Mouse (Mus musculus) midbrain, embryonic 14.5 days (tissue): ENCODE measurements around the gene Palld. TPM values are rescaled to one million over a fixed set of nuclear protein-coding genes. Genes with fewer than 3 reads are reported as not detected.
A peak's percentile ranks its signal among the peaks of the same experiment; 100 is the strongest.

Experiments used
- ATAC-seq: fragments of 200-750 bp; cut with Nextera tagmentation; 2 replicates; pipeline ENCODE4 v1.8.0; 2017; ENCODE audit warnings: moderate number of reproducible peaks, moderate library complexity; ENCODE audit not compliant: low FRiP score, low TSS enrichment
- DNase-seq: peaks from one replicate; pipeline ENCODE4 v3.0.0-alpha.2; 2015
- H3K27ac ChIP-seq: fragments of 300-500 bp; sonication (generic); replicated peaks from 2 replicates; pipeline ENCODE4 v1.5.1; 2014; ENCODE audit warnings: mild to moderate bottlenecking, low read depth, low read length, moderate library complexity
- H3K27me3 ChIP-seq: fragments of 300-500 bp; sonication (generic); 2 replicates; pipeline ENCODE4 v1.6.1; 2014; ENCODE audit warnings: low read length, control low read depth, mixed read lengths; ENCODE audit not compliant: control insufficient read depth, insufficient read depth
- H3K36me3 ChIP-seq: fragments of 300-500 bp; sonication (generic); 2 replicates; pipeline ENCODE4 v1.6.1; 2014; ENCODE audit warnings: low read length, control low read depth; ENCODE audit not compliant: control insufficient read depth, insufficient read depth
- H3K4me1 ChIP-seq: fragments of 300-500 bp; sonication (generic); 2 replicates; pipeline ENCODE4 v1.6.1; 2014; ENCODE audit warnings: mild to moderate bottlenecking, antibody characterized with exemption, low read length, control low read depth; ENCODE audit not compliant: control insufficient read depth, insufficient read depth
- H3K4me2 ChIP-seq: fragments of 300-500 bp; sonication (generic); 2 replicates; pipeline ENCODE4 v1.6.1; 2014; ENCODE audit warnings: mild to moderate bottlenecking, low read length, moderate library complexity
- H3K4me3 ChIP-seq: fragments of 300-500 bp; sonication (generic); replicated peaks from 2 replicates; pipeline ENCODE4 v1.5.1; 2014; ENCODE audit warnings: low read depth, low read length
- H3K9ac ChIP-seq: fragments of 300-500 bp; sonication (generic); replicated peaks from 2 replicates; pipeline ENCODE4 v1.6.1; 2014; ENCODE audit warnings: mild to moderate bottlenecking, low read length, moderate library complexity
- H3K9me3 ChIP-seq: fragments of 300-500 bp; sonication (generic); 2 replicates; pipeline ENCODE4 v1.6.1; 2016; ENCODE audit warnings: low read length, control low read depth, mixed read lengths; ENCODE audit not compliant: control insufficient read depth
- WGBS: fragments of 180-500 bp; shearing (Covaris S2); extraction: QIAGEN DNeasy Blood & Tissue Kit; methylation state at CpG from one replicate; pipeline ENCODE4 v1.1.7; 2014; 5-methylcytosine and 5-hydroxymethylcytosine counted together
- polyA plus RNA-seq: library from polyadenylated mRNA; unstranded; fragments of >200 nt; fragmentation: Nextera tagmentation; extraction: Ambion mirVana; gene quantifications from 2 replicates; pipeline ENCODE4 v1.2.1, GENCODE M21; 2014

The Palld gene
- polyA plus RNA-seq, 1 experiment from 2014 or later: 19.4 TPM

DNA sequence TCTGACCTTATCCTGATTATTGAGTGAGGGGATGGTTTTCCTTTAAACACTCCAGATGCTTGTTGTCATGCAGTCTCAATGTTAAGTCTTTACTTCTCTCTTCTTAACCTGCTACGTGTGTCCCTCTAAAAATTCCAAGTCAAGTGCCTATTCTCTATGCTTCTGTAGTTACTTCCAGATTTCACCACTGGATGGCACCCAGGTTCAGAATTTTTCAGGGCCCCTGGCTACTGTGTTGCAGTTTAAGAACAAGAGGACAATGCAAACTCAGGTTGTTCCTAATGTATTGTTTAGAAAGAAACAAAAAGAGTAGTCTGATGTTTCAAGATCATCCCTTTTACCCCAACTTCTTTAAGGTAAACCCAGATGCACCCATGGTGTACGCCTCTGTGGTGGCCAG is 8.4 kb downstream of the Palld start:
- Histone ChIP-seq H3K4me3 (no peak overlapping the region), H3K4me2 (no peak overlapping the region), H3K27ac (no peak overlapping the region), H3K4me1 (no peaks in the 10 kb centered on the region), H3K27me3 (no peaks in the 10 kb centered on the region), H3K9me3 (no peaks in the 10 kb centered on the region), H3K36me3 (no peaks in the 10 kb centered on the region), H3K9ac (no peak overlapping the region)
- 60% methylated on average over 2 of the region's 2 CpGs for WGBS
- ATAC-seq (no peak; the same call in 1 of the 2 replicates), DNase-seq (peak; percentile 79)

- Histone ChIP-seq H3K27ac (no peak overlapping the region), H3K36me3 (no peaks in the 10 kb centered on the region), H3K9ac (no peak overlapping the region), H3K27me3 (no peaks in the 10 kb centered on the region), H3K4me2 (no peak overlapping the region), H3K9me3 (no peaks in the 10 kb centered on the region), H3K4me3 (no peak overlapping the region), H3K4me1 (no peaks in the 10 kb centered on the region)
- ATAC-seq (no peak), DNase-seq (no peak)
- 85% methylated on average over 7 of the region's 7 CpGs for WGBS
Measured at GRCm38 (mm10) chr8:61877607-61878006, 24.9 kb downstream of the Palld start.

DNA sequence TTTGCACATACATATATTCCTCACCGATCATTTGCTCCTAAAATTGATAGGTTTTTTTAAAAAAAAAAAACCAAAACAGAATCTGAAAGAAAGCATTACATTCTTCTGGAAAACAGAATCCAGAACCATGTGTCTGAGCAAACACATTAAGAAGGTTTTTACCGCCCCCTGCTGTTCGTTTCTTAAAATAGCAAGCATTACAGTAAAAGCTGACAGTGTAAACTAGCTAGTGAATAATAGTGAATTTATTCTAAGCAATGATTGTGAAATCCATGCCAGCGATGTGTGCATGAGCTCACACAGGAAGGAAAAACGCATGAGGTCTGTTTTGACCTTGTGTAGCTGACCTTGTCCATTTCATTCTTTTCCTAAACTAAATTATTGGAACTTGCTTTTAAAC is 27.2 kb downstream of the Palld start:
- no peak overlapping the region for H3K4me3 ChIP-seq
- no peaks in the 10 kb centered on the region for H3K4me1 ChIP-seq
- DNase-seq (peak; percentile 92), ATAC-seq (peak; percentile 66; the same call in 1 of the 2 replicates)
- no peaks in the 10 kb centered on the region for H3K36me3 ChIP-seq
- no peak overlapping the region for H3K27ac ChIP-seq
- WGBS: 11% methylated on average over 5 of the region's 5 CpGs
- no peak overlapping the region for H3K4me2 ChIP-seq
- no peak overlapping the region for H3K9ac ChIP-seq
- H3K9me3 ChIP-seq: no peaks in the 10 kb centered on the region
- no peaks in the 10 kb centered on the region for H3K27me3 ChIP-seq

GRCm38 (mm10) chr8:61873994-61874393 is 28.5 kb downstream of the Palld start:
- no peaks in the 10 kb centered on the region for H3K4me1 ChIP-seq
- H3K9ac ChIP-seq: no peak overlapping the region
- H3K4me3 ChIP-seq: no peak overlapping the region
- H3K4me2 ChIP-seq: no peak overlapping the region
- 50% methylated on average over 9 of the region's 9 CpGs for WGBS
- DNase-seq: peak; percentile 19
- H3K36me3 ChIP-seq: no peaks in the 10 kb centered on the region
- no peaks in the 10 kb centered on the region for H3K27me3 ChIP-seq
- H3K9me3 ChIP-seq: no peaks in the 10 kb centered on the region
- H3K27ac ChIP-seq: no peak overlapping the region
- ATAC-seq: no peak

GRCm38 (mm10) chr8:61868481-61868880 is 34.0 kb downstream of the Palld start:
- Histone ChIP-seq H3K36me3 (no peaks in the 10 kb centered on the region), H3K4me1 (no peaks in the 10 kb centered on the region), H3K9me3 (no peaks in the 10 kb centered on the region), H3K9ac (no peak overlapping the region), H3K27ac (no peak overlapping the region), H3K4me3 (no peak overlapping the region), H3K4me2 (no peak overlapping the region), H3K27me3 (no peaks in the 10 kb centered on the region)
- ATAC-seq: no peak
- no peak for DNase-seq
- 92% methylated on average over 3 of the region's 3 CpGs for WGBS

GRCm38 (mm10) chr8:61866920-61867319 is 35.6 kb downstream of the Palld start:
- Histone ChIP-seq H3K9ac (no peak overlapping the region), H3K36me3 (no peaks in the 10 kb centered on the region), H3K27me3 (no peaks in the 10 kb centered on the region), H3K4me1 (no peaks in the 10 kb centered on the region), H3K27ac (no peak overlapping the region), H3K9me3 (no peaks in the 10 kb centered on the region), H3K4me2 (no peak overlapping the region), H3K4me3 (no peak overlapping the region)
- 93% methylated on average over 1 of the region's 1 CpGs for WGBS
- DNase-seq (no peak), ATAC-seq (no peak)

GRCm38 (mm10) chr8:61865365-61865764 is 37.1 kb downstream of the Palld start:
- DNase-seq: no peak
- Histone ChIP-seq H3K4me2 (no peak overlapping the region), H3K4me3 (no peak overlapping the region), H3K27ac (no peak overlapping the region), H3K9ac (no peak overlapping the region), H3K9me3 (no peaks in the 10 kb centered on the region), H3K27me3 (no peaks in the 10 kb centered on the region), H3K36me3 (no peaks in the 10 kb centered on the region), H3K4me1 (no peaks in the 10 kb centered on the region)
- ATAC-seq: no peak
- 81% methylated on average over 7 of the region's 7 CpGs for WGBS

DNA sequence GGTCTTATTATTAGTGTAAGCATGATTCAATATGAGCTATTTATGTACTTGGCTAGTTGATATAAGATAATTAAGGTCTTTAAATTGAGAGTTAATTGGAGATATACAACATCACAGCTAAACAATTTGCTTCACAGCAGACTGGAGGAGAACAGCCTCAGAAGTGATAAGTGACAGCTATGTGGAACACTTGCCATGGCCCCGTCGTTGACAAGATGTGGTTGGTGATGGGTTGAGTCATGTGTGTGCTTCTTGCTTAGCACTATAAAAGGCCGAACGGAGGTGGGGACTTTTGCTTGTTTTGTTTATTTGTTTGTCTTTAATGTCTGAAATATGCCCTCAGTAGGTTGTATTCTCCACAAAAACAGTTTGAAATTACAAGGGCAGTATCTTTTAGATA is 51.2 kb downstream of the Palld start:
- Histone ChIP-seq H3K9me3 (no peaks in the 10 kb centered on the region), H3K4me1 (no peaks in the 10 kb centered on the region), H3K27me3 (no peaks in the 10 kb centered on the region), H3K36me3 (no peaks in the 10 kb centered on the region), H3K4me3 (no peak overlapping the region), H3K9ac (no peak overlapping the region), H3K4me2 (no peak overlapping the region), H3K27ac (no peak overlapping the region)
- ATAC-seq (no peak), DNase-seq (no peak)
- WGBS: 88% methylated on average over 4 of the region's 4 CpGs

GRCm38 (mm10) chr8:61848581-61849162 is 53.8 kb downstream of the Palld start:
- no peaks in the 10 kb centered on the region for H3K9me3 ChIP-seq
- 10% methylated on average over 7 of the region's 7 CpGs for WGBS
- no peaks in the 10 kb centered on the region for H3K27me3 ChIP-seq
- no peaks in the 10 kb centered on the region for H3K4me1 ChIP-seq
- no peak overlapping the region for H3K9ac ChIP-seq
- no peak for ATAC-seq
- no peak overlapping the region for H3K4me2 ChIP-seq
- no peak overlapping the region for H3K4me3 ChIP-seq
- peak; percentile 72 for DNase-seq
- no peaks in the 10 kb centered on the region for H3K36me3 ChIP-seq
- no peak overlapping the region for H3K27ac ChIP-seq
